Mouse (Mus musculus) liver, adult 2 months (tissue): Measurements from ENCODE around the gene Gjc1.

Experiments
- CTCF ChIP-seq: fragments of 200-500 bp; IDR thresholded peaks from 2 replicates; pipeline ENCODE4 v1.5.1; 2011; ENCODE audit warnings: low read depth, low read length, control low read depth
- POLR2A ChIP-seq: fragments of 200-500 bp; IDR thresholded peaks from 2 replicates; pipeline ENCODE4 v1.6.1; 2011; ENCODE audit warnings: low read length, control low read depth; ENCODE audit not compliant: insufficient read depth; ENCODE audit errors: extremely low read depth

DNA sequence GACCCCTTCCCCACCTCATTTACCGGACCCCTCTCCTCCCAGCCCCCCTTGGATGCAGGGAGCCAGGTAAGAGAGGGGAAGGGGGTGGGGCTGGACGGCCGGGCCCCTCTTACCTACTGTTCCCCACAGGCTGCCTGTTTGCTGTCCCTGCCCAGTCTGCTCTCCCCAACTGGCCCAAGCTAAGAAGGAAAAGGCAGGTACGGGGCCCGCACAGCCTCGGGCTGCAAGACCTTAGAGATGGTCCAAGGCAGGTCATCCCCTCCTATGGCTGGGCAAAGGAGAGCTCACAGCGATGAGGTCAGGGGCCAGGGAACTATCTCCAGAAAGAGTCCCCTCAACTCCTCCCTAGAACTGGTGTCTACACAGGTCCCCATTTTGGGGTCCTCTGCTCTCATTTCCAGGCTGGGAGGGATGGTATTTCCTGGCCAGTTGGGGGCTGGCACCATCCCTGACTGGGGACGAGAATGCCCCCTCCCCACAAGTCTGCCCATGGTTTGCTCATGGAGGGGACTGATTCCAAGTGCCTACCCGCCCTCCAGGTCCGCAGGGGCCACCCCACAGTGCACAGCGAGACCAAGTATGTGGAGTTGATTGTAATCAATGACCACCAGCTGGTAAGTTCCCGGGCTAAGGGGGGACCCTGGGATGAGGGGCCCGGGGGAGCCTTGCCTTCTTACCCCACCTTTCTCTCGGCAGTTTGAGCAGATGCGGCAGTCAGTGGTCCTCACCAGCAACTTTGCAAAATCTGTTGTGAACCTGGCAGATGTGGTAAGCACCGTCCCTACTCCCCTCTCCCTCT, 47.4 kb downstream of the Gjc1 start:
- TF ChIP-seq CTCF (no peak), POLR2A (no peak)
